Mouse (Mus musculus): ENCODE results near the gene Prss8. TPM values are rescaled to one million over a fixed set of nuclear protein-coding genes. Genes with fewer than 3 reads are reported as not detected.

Prss8 gene
- polyA plus RNA-seq, 1 experiment from 2014 or later = 2.1 TPM

GRCm38 (mm10) chr7:127880431-127880830 lies 49.5 kb downstream of the Prss8 start:
- no peaks in the 10 kb centered on the region for H3K27me3 ChIP-seq (ENCODE audit: low read depth, poor library complexity, severe bottlenecking)
- DNase-seq (ENCODE audit: low spot score) = no peak
- H3K4me1 ChIP-seq = peaks cover 27% of the 10 kb centered on the region
- no peaks in the 10 kb centered on the region for H3K9me3 ChIP-seq (replicated peaks)
- peaks cover 78% of the 10 kb centered on the region for H3K36me3 ChIP-seq
- no peak overlapping the region for H3K27ac ChIP-seq (replicated peaks)
- WGBS = 89% methylated on average over 12 of the region's 12 CpGs
- H3K4me3 ChIP-seq = no peak overlapping the region

- no peak overlapping the region for H3K27ac ChIP-seq (replicated peaks)
- DNase-seq (ENCODE audit: low spot score) = no peak
- no peak overlapping the region for H3K4me3 ChIP-seq
- no peaks in the 10 kb centered on the region for H3K9me3 ChIP-seq (replicated peaks)
- H3K36me3 ChIP-seq = peaks cover 67% of the 10 kb centered on the region
- peaks cover 31% of the 10 kb centered on the region for H3K4me1 ChIP-seq
- WGBS = 95% methylated on average over 9 of the region's 9 CpGs
- no peaks in the 10 kb centered on the region for H3K27me3 ChIP-seq (ENCODE audit: low read depth, poor library complexity, severe bottlenecking)
Measured at GRCm38 (mm10) chr7:127879301-127879700, 50.6 kb downstream of the Prss8 start.

- DNase-seq (ENCODE audit: low spot score) = peak; percentile 93
- Histone ChIP-seq H3K9me3 (replicated peaks) (no peaks in the 10 kb centered on the region), H3K4me1 (peaks cover 27% of the 10 kb centered on the region), H3K27ac (replicated peaks) (peak within 1 kb of the TSS; percentile 97), H3K4me3 (peak within 1 kb of the TSS; percentile 96), H3K27me3 (ENCODE audit: low read depth, poor library complexity, severe bottlenecking) (no peaks in the 10 kb centered on the region), H3K36me3 (peaks cover 63% of the 10 kb centered on the region)
- WGBS = under 1% methylated on average over 60 of the region's 60 CpGs
Measured at GRCm38 (mm10) chr7:127876467-127877348, 53.2 kb downstream of the Prss8 start, which contains the start of gene Zfp668. Zfp668 (minus strand) TSS chr7:127876828.

- no peaks in the 10 kb centered on the region for H3K27me3 ChIP-seq (ENCODE audit: low read depth, poor library complexity, severe bottlenecking)
- peak within 1 kb of the TSS; percentile 97 for H3K27ac ChIP-seq (replicated peaks)
- peak; percentile 93 for DNase-seq (ENCODE audit: low spot score)
- H3K4me1 ChIP-seq = peaks cover 27% of the 10 kb centered on the region
- peaks cover 63% of the 10 kb centered on the region for H3K36me3 ChIP-seq
- peak within 1 kb of the TSS; percentile 96 for H3K4me3 ChIP-seq
- no peaks in the 10 kb centered on the region for H3K9me3 ChIP-seq (replicated peaks)
- 0% methylated on average over 41 of the region's 41 CpGs for WGBS
Measured at GRCm38 (mm10) chr7:127876041-127876466, 53.9 kb downstream of the Prss8 start, which contains the start of gene Zfp646. Zfp646 (plus strand) TSS chr7:127876221.

Other genes starting within 250 kb of the Prss8 start
- gene Bcl7c, start 221.2 kb downstream of the Prss8 start, polyA plus RNA-seq (2016; fragmentation: Nextera tagmentation; extraction: Ambion mirVana) = 47.8 and 48.9 TPM in 2 replicates
- gene Ctf1, start 217.4 kb downstream of the Prss8 start, polyA plus RNA-seq (2016; fragmentation: Nextera tagmentation; extraction: Ambion mirVana) = 5.1 and 5.2 TPM in 2 replicates
- gene Ctf2, start 197.9 kb downstream of the Prss8 start, polyA plus RNA-seq (2016; fragmentation: Nextera tagmentation; extraction: Ambion mirVana) = 0.22 and 0.36 TPM in 2 replicates
- gene Fbxl19, start 185.6 kb downstream of the Prss8 start, polyA plus RNA-seq (2016; fragmentation: Nextera tagmentation; extraction: Ambion mirVana) = 7.9 and 8.3 TPM in 2 replicates
- gene Orai3, start 160.3 kb downstream of the Prss8 start, polyA plus RNA-seq (2016; fragmentation: Nextera tagmentation; extraction: Ambion mirVana) = 8.3 and 10.1 TPM in 2 replicates
- gene Setd1a, start 153.4 kb downstream of the Prss8 start, polyA plus RNA-seq (2016; fragmentation: Nextera tagmentation; extraction: Ambion mirVana) = 13.4 and 14.7 TPM in 2 replicates
- 0.35 TPM in 1 of 2 replicates, not detected in the other for gene Gm49388, start 144.5 kb downstream of the Prss8 start, polyA plus RNA-seq (2016; fragmentation: Nextera tagmentation; extraction: Ambion mirVana)
- 5.0 and 7.2 TPM in 2 replicates for gene Hsd3b7, start 129.5 kb downstream of the Prss8 start, polyA plus RNA-seq (2016; fragmentation: Nextera tagmentation; extraction: Ambion mirVana)
- 19.5 and 21.6 TPM in 2 replicates for gene Stx4a, start 105.8 kb downstream of the Prss8 start, polyA plus RNA-seq (2016; fragmentation: Nextera tagmentation; extraction: Ambion mirVana)
- gene Stx1b, start 105.6 kb downstream of the Prss8 start, polyA plus RNA-seq (2016; fragmentation: Nextera tagmentation; extraction: Ambion mirVana) = 5.4 and 9.7 TPM in 2 replicates
- 17.2 and 18.7 TPM in 2 replicates for gene Zfp646, start 53.9 kb downstream of the Prss8 start, polyA plus RNA-seq (2016; fragmentation: Nextera tagmentation; extraction: Ambion mirVana)
- 41.5 and 47.3 TPM in 2 replicates for gene Zfp668, start 53.3 kb downstream of the Prss8 start, polyA plus RNA-seq (2016; fragmentation: Nextera tagmentation; extraction: Ambion mirVana)
- 0.52 and 0.68 TPM in 2 replicates for gene Prss53, start 39.1 kb downstream of the Prss8 start, polyA plus RNA-seq (2016; fragmentation: Nextera tagmentation; extraction: Ambion mirVana)
- gene Gm21974, start 34.6 kb downstream of the Prss8 start, polyA plus RNA-seq (2016; fragmentation: Nextera tagmentation; extraction: Ambion mirVana) = not detected in 2 replicates
- gene Vkorc1, start 34.5 kb downstream of the Prss8 start, polyA plus RNA-seq (2016; fragmentation: Nextera tagmentation; extraction: Ambion mirVana) = 43.4 and 44.6 TPM in 2 replicates
- 128 and 130 TPM in 2 replicates for gene Bckdk, start 26.0 kb downstream of the Prss8 start, polyA plus RNA-seq (2016; fragmentation: Nextera tagmentation; extraction: Ambion mirVana)
- 51.1 and 52.4 TPM in 2 replicates for gene Kat8, start 17.6 kb downstream of the Prss8 start, polyA plus RNA-seq (2016; fragmentation: Nextera tagmentation; extraction: Ambion mirVana)
- 11.0 and 13.0 TPM in 2 replicates for gene Prss36, start 16.6 kb upstream of the Prss8 start, polyA plus RNA-seq (2016; fragmentation: Nextera tagmentation; extraction: Ambion mirVana)
- 336 and 358 TPM in 2 replicates for gene Fus, start 37.4 kb upstream of the Prss8 start, polyA plus RNA-seq (2016; fragmentation: Nextera tagmentation; extraction: Ambion mirVana)
- gene Pycard, start 63.8 kb upstream of the Prss8 start, polyA plus RNA-seq (2016; fragmentation: Nextera tagmentation; extraction: Ambion mirVana) = 6.1 and 7.5 TPM in 2 replicates
- gene Trim72, start 73.8 kb upstream of the Prss8 start, polyA plus RNA-seq (2016; fragmentation: Nextera tagmentation; extraction: Ambion mirVana) = not detected in 2 replicates
- 0.48 and 0.68 TPM in 2 replicates for gene Itgam, start 132.5 kb upstream of the Prss8 start, polyA plus RNA-seq (2016; fragmentation: Nextera tagmentation; extraction: Ambion mirVana)
- gene Gm49368, start 132.6 kb upstream of the Prss8 start, polyA plus RNA-seq (2016; fragmentation: Nextera tagmentation; extraction: Ambion mirVana) = not detected in 2 replicates
- not detected in 2 replicates for gene Itgax, start 199.4 kb upstream of the Prss8 start, polyA plus RNA-seq (2016; fragmentation: Nextera tagmentation; extraction: Ambion mirVana)
- gene Itgad, start 224.3 kb upstream of the Prss8 start, polyA plus RNA-seq (2016; fragmentation: Nextera tagmentation; extraction: Ambion mirVana) = 0.16 TPM in 1 of 2 replicates, not detected in the other

All from midbrain, embryonic 10.5 days (tissue).